Comparison of ENCODE assay signal across 18 mouse cellular contexts in the genomic region with DNA sequence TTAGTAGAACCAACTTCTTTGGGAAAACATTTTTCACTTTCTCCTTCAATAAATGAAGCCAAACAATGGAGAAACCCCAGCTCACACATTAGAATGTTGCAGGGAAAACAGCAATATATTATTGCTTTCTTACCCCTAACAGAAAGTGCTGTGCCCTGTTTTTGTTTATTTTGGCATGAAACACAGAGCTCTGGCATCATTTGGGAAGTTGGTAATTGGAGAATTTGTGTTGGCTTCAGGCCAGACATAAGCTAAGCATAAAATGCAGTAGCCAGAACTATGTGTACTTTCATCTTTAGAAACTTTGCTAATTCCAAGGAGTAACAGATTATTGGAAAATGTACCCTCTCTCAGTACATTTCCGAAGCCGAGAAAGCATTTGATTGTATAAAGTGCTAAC.
DNase-seq lines count a peak whose midpoint lies in the region; ATAC-seq and TF ChIP-seq lines count a peak whose summit lies in the region.
"Had no signal": no experiment of that assay in that cellular context is flagged by ENCODE, and none has a peak within 500 bp of the region (broad histone marks: within the 10 kb centered on the region; RNA-seq: fewer than 3 reads in every experiment).

No protein-coding gene starts in this region.

- no peaks in the 10 kb centered on the region for H3K27me3 ChIP-seq in liver, adult 2 months (ENCODE audit: control insufficient read depth, insufficient read depth, low read length)
- no peaks in the 10 kb centered on the region for H3K27me3 ChIP-seq in liver, embryonic 11.5 days (replicated peaks; ENCODE audit: control insufficient read depth, insufficient read depth, low read length)
- H3K27me3 ChIP-seq: embryonic facial prominence, embryonic 12.5 days; forebrain, embryonic 12.5 days; lung, embryonic 15.5 days had no signal

- no peak for TF ChIP-seq POLR2A in liver, adult 2 months (IDR thresholded peaks at IDR 0.05; ENCODE audit: extremely low read depth, insufficient read depth, low read length)

- H3K36me3 ChIP-seq in liver, adult 2 months (ENCODE audit: control insufficient read depth, insufficient read depth, low read length): no peaks in the 10 kb centered on the region
- no peaks in the 10 kb centered on the region for H3K36me3 ChIP-seq in liver, embryonic 11.5 days (ENCODE audit: control insufficient read depth, insufficient read depth, low read length)
- H3K36me3 ChIP-seq: embryonic facial prominence, embryonic 12.5 days; forebrain, embryonic 12.5 days; lung, embryonic 15.5 days had no signal

- H3K4me2 ChIP-seq in liver, embryonic 11.5 days: no peak overlapping the region
- H3K4me2 ChIP-seq: embryonic facial prominence, embryonic 12.5 days; forebrain, embryonic 12.5 days; lung, embryonic 15.5 days; midbrain, embryonic 11.5 days had no signal

- TF ChIP-seq CTCF in liver, adult 2 months (IDR thresholded peaks at IDR 0.05; ENCODE audit: low read depth, low read length): no peak

- no peaks in the 10 kb centered on the region for H3K79me2 ChIP-seq in liver, adult 2 months (ENCODE audit: control insufficient read depth, insufficient read depth, low read length)

- H3K9ac ChIP-seq in liver, adult 2 months (ENCODE audit: low read depth, low read length): no peak overlapping the region
- no peak overlapping the region for H3K9ac ChIP-seq in liver, embryonic 11.5 days (ENCODE audit: low read depth, low read length)
- H3K9ac ChIP-seq: embryonic facial prominence, embryonic 12.5 days; forebrain, embryonic 12.5 days; lung, embryonic 15.5 days had no signal

- H3K4me3 ChIP-seq in liver, adult 2 months (ENCODE audit: insufficient read depth, low read depth, low read length): no peak overlapping the region
- no peak overlapping the region for H3K4me3 ChIP-seq in liver, embryonic 11.5 days (ENCODE audit: low read depth, low read length)
- H3K4me3 ChIP-seq: embryonic facial prominence, embryonic 12.5 days; forebrain, embryonic 12.5 days; gastrocnemius, adult 2 months; lung, embryonic 15.5 days had no signal

- ATAC-seq in liver, embryonic 11.5 days (replicated peaks; ENCODE audit: low FRiP score): no peak
- ATAC-seq: CD4-positive, CD25-positive, alpha-beta regulatory T cell, adult 4 months; intestine, embryonic 16.5 days had no signal

- intact Hi-C loops in heart, postnatal 25 days (cut with DNase I): no loop called here

- 55% methylated on average over 2 of the region's 2 CpGs for WGBS in liver, adult 2 months
- 82% methylated on average over 2 of the region's 2 CpGs for WGBS in liver, embryonic 11.5 days

- no peaks in the 10 kb centered on the region for H3K9me3 ChIP-seq in liver, embryonic 11.5 days (ENCODE audit: control insufficient read depth, low read length)
- H3K9me3 ChIP-seq: embryonic facial prominence, embryonic 12.5 days; forebrain, embryonic 12.5 days; lung, embryonic 15.5 days had no signal

- H3K4me1 ChIP-seq in liver, adult 2 months (ENCODE audit: control insufficient read depth, insufficient read depth, low read length): no peaks in the 10 kb centered on the region; the same call in 1 of the 2 replicates
- H3K4me1 ChIP-seq in liver, embryonic 11.5 days (replicated peaks; ENCODE audit: control insufficient read depth, insufficient read depth, low read length): no peaks in the 10 kb centered on the region
- H3K4me1 ChIP-seq: embryonic facial prominence, embryonic 12.5 days; forebrain, embryonic 12.5 days; lung, embryonic 15.5 days had no signal

- peak; percentile 2 for DNase-seq in heart, adult 8-10 months (ENCODE audit: low spot score)
- DNase-seq in heart, postnatal 25 days (ENCODE audit: low spot score): no peak
- peak; percentile 44 for DNase-seq in liver, adult 2 months (ENCODE audit: extremely low read depth, low read depth, low spot score)
- no peak for DNase-seq in liver, embryonic 11.5 days (ENCODE audit: low spot score)
- DNase-seq in adipocyte (ENCODE audit: low spot score): peak; percentile 77
- peak; percentile 1 for DNase-seq in lung, postnatal 25 days (ENCODE audit: low spot score)
- DNase-seq in thymus, postnatal 10 days (ENCODE audit: low spot score in 2 of 2): no peak
- no peak for DNase-seq in liver
- DNase-seq: cerebellum, adult 9-11 months; gastrocnemius, adult 2 months; right cerebral cortex, postnatal 25 days; thymus, adult 18-20 months had no signal

- no peak overlapping the region for H3K27ac ChIP-seq in liver, adult 2 months (replicated peaks; ENCODE audit: insufficient read depth, low read depth, low read length)
- no peak overlapping the region for H3K27ac ChIP-seq in liver, embryonic 11.5 days (ENCODE audit: low read depth, low read length)
- H3K27ac ChIP-seq: embryonic facial prominence, embryonic 12.5 days; forebrain, embryonic 12.5 days; gastrocnemius, adult 2 months; lung, embryonic 15.5 days had no signal

Comparison
In these comparisons a context has a peak if more than half of its experiments do, and no peak if none do; other contexts are left out.
1. DNase-seq: peak in heart, adult 8-10 months (single experiment), liver, adult 2 months (single experiment), adipocyte (single experiment) and lung, postnatal 25 days (single experiment); none in heart, postnatal 25 days (single experiment), liver, embryonic 11.5 days (single experiment), thymus, postnatal 10 days (0 of 2) and liver (single experiment).